Mouse (Mus musculus): ENCODE measurements around the gene Kiss1r.

DNA sequence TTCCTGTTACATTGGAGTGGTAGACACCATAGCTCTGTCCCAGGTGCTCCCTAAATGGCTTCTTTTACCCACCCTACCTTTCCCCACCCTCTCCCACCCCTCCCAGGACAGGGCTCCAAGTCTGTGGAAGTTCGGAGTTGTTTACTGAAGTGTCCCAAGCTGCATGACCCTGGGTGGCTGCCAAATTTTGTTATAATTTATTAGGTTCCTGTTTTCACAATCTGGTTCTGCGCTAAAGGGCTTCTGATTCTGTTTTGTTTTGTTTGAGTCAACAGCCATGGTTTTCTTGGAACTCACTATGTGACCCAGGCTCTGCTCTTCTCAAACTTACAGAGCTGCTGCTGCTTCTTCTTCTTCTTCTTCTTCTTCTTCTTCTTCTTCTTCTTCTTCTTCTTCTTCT is 27.4 kb upstream of the Kiss1r start:
- no peak for TF ChIP-seq TAL1 (conservative IDR thresholded peaks at IDR 0.05; ENCODE audit: low read depth, low read length)
- TF ChIP-seq CTCF (IDR thresholded peaks at IDR 0.05; ENCODE audit: low read depth, low read length): no peak
- TF ChIP-seq GATA1 (IDR thresholded peaks at IDR 0.05; ENCODE audit: borderline replicate concordance, low read length): no peak
- no peak for TF ChIP-seq POLR2AphosphoS5 (IDR thresholded peaks at IDR 0.05; ENCODE audit: insufficient replicate concordance, low read depth, low read length)

Data from G1E (cell line).